Mouse (Mus musculus) lung, postnatal 0 days (tissue): ENCODE results near the gene Klk1.

Source experiments
- CTCF ChIP-seq: IDR thresholded peaks from 2 replicates; pipeline ENCODE4 v1.5.1; 2016; ENCODE audit warnings: antibody characterized with exemption, mild to moderate bottlenecking
- EP300 ChIP-seq: IDR thresholded peaks from 2 replicates; pipeline ENCODE4 v1.6.1; 2016; ENCODE audit warnings: antibody characterized with exemption, mild to moderate bottlenecking, control low read depth

GRCm38 (mm10) chr7:44244080-44244479 is 18.9 kb downstream of the Klk1 start:
- TF ChIP-seq CTCF (no peak), EP300 (no peak)
